Mouse (Mus musculus): ENCODE measurements around the gene Vmn1r128. TPM values are rescaled to one million over a fixed set of nuclear protein-coding genes. Genes with fewer than 3 reads are reported as not detected.
"Not testable (repeated sequence)": the region's sequence is repeated elsewhere in the genome, so short reads cannot be mapped to it uniquely, and the experiment has no call there.

Gene Vmn1r128
- polyA plus RNA-seq (2015; fragmentation: Nextera tagmentation; extraction: Ambion mirVana), result not detected in 2 replicates

GRCm38 (mm10) chr7:21349073-21349472 is at the start of gene Vmn1r128:
Vmn1r128 (plus strand) TSS chr7:21349373.
- H3K9me3 ChIP-seq; ATAC-seq (ENCODE audit: extremely low read depth, insufficient number of reproducible peaks, low FRiP score, low TSS enrichment); H3K4me1 ChIP-seq; H3K4me3 ChIP-seq; H3K4me2 ChIP-seq; H3K36me3 ChIP-seq; H3K27me3 ChIP-seq (replicated peaks); H3K9ac ChIP-seq; H3K27ac ChIP-seq (replicated peaks): not testable (repeated sequence)
- WGBS, result 56% methylated on average over 1 of the region's 1 CpGs

GRCm38 (mm10) chr7:21301367-21301766 is 47.8 kb upstream of the Vmn1r128 start, which contains the start of gene Vmn1r126:
Vmn1r126 (minus strand) TSS chr7:21301467.
- no CpG with 5 or more reads among the region's 5 CpGs for WGBS
- not testable (repeated sequence) for H3K4me1 ChIP-seq; H3K27me3 ChIP-seq (replicated peaks); H3K36me3 ChIP-seq; H3K4me3 ChIP-seq; ATAC-seq (ENCODE audit: extremely low read depth, insufficient number of reproducible peaks, low FRiP score, low TSS enrichment); H3K27ac ChIP-seq (replicated peaks); H3K4me2 ChIP-seq; H3K9ac ChIP-seq; H3K9me3 ChIP-seq

GRCm38 (mm10) chr7:21319761-21320160 is 29.4 kb upstream of the Vmn1r128 start, which contains the start of gene Vmn1r127:
Vmn1r127 (minus strand) TSS chr7:21319861.
- not testable (repeated sequence) for H3K27ac ChIP-seq (replicated peaks); H3K9ac ChIP-seq; H3K9me3 ChIP-seq; H3K4me2 ChIP-seq; H3K4me1 ChIP-seq; ATAC-seq (ENCODE audit: extremely low read depth, insufficient number of reproducible peaks, low FRiP score, low TSS enrichment); H3K4me3 ChIP-seq; H3K36me3 ChIP-seq; H3K27me3 ChIP-seq (replicated peaks)
- WGBS, result no CpG with 5 or more reads among the region's 3 CpGs

- not testable (repeated sequence) for H3K4me3 ChIP-seq; H3K36me3 ChIP-seq; ATAC-seq (ENCODE audit: extremely low read depth, insufficient number of reproducible peaks, low FRiP score, low TSS enrichment); H3K4me2 ChIP-seq; H3K9ac ChIP-seq; H3K4me1 ChIP-seq; H3K27ac ChIP-seq (replicated peaks); H3K27me3 ChIP-seq (replicated peaks); H3K9me3 ChIP-seq
- WGBS, result no CpG with 5 or more reads among the region's 1 CpGs
Observed at GRCm38 (mm10) chr7:21361191-21361590, 12.0 kb downstream of the Vmn1r128 start, which contains the start of gene Vmn1r129. Vmn1r129 (minus strand) TSS chr7:21361291.

Other genes with a start within 250 kb of the Vmn1r128 start
- not detected in 2 replicates for gene Vmn1r122, start 215.2 kb upstream of the Vmn1r128 start, polyA plus RNA-seq (2015; fragmentation: Nextera tagmentation; extraction: Ambion mirVana)
- gene Vmn1r123, start 187.2 kb upstream of the Vmn1r128 start, polyA plus RNA-seq (2015; fragmentation: Nextera tagmentation; extraction: Ambion mirVana), result not detected in 2 replicates
- not detected in 2 replicates for gene Gm5157, start 158.9 kb upstream of the Vmn1r128 start, polyA plus RNA-seq (2015; fragmentation: Nextera tagmentation; extraction: Ambion mirVana)
- not detected in 2 replicates for gene Vmn1r124, start 88.8 kb upstream of the Vmn1r128 start, polyA plus RNA-seq (2015; fragmentation: Nextera tagmentation; extraction: Ambion mirVana)
- gene Vmn1r125, start 77.2 kb upstream of the Vmn1r128 start, polyA plus RNA-seq (2015; fragmentation: Nextera tagmentation; extraction: Ambion mirVana), result not detected in 2 replicates
- gene Vmn1r126, start 47.9 kb upstream of the Vmn1r128 start, polyA plus RNA-seq (2015; fragmentation: Nextera tagmentation; extraction: Ambion mirVana), result not detected in 2 replicates
- not detected in 2 replicates for gene Vmn1r127, start 29.5 kb upstream of the Vmn1r128 start, polyA plus RNA-seq (2015; fragmentation: Nextera tagmentation; extraction: Ambion mirVana)
- not detected in 2 replicates for gene Vmn1r129, start 11.9 kb downstream of the Vmn1r128 start, polyA plus RNA-seq (2015; fragmentation: Nextera tagmentation; extraction: Ambion mirVana)
- not detected in 2 replicates for gene Gm6882, start 83.4 kb downstream of the Vmn1r128 start, polyA plus RNA-seq (2015; fragmentation: Nextera tagmentation; extraction: Ambion mirVana)
- gene Vmn1r130, start 162.4 kb downstream of the Vmn1r128 start, polyA plus RNA-seq (2015; fragmentation: Nextera tagmentation; extraction: Ambion mirVana), result not detected in 2 replicates
- not detected in 2 replicates for gene Vmn1r131, start 196.7 kb downstream of the Vmn1r128 start, polyA plus RNA-seq (2015; fragmentation: Nextera tagmentation; extraction: Ambion mirVana)

All from heart, embryonic 13.5 days (tissue).